Mouse (Mus musculus) thymus, adult 2 months (tissue): ENCODE data around the gene Fam221b. TPM values are rescaled to one million over a fixed set of nuclear protein-coding genes. Genes with fewer than 3 reads are reported as not detected.

Source experiments
- DNase-seq: peaks from one replicate; pipeline ENCODE4 v3.0.0; 2021
- H3K27ac ChIP-seq: fragments of 200-500 bp; 2 replicates; pipeline ENCODE4 v1.5.1; 2012; ENCODE audit warnings: low read length, control low read depth; ENCODE audit not compliant: control insufficient read depth, insufficient read depth
- H3K27me3 ChIP-seq: fragments of 200-500 bp; 2 replicates; pipeline ENCODE4 v1.6.1; 2012; ENCODE audit warnings: mild to moderate bottlenecking, low read length, moderate library complexity, mixed read lengths; ENCODE audit not compliant: control insufficient read depth, insufficient read depth
- H3K36me3 ChIP-seq: fragments of 200-500 bp; 2 replicates; pipeline ENCODE4 v1.6.1; 2012; ENCODE audit warnings: mild to moderate bottlenecking, low read length, moderate library complexity; ENCODE audit not compliant: control insufficient read depth, insufficient read depth
- H3K4me1 ChIP-seq: fragments of 200-500 bp; replicated peaks from 2 replicates; pipeline ENCODE4 v1.6.1; 2012; ENCODE audit warnings: low read length; ENCODE audit not compliant: control insufficient read depth, insufficient read depth
- H3K4me3 ChIP-seq: fragments of 200-500 bp; 2 replicates; pipeline ENCODE4 v1.5.1; 2012; ENCODE audit warnings: mild to moderate bottlenecking, low read length, control low read depth, moderate library complexity; ENCODE audit not compliant: control insufficient read depth, insufficient read depth
- CTCF ChIP-seq: fragments of 200-500 bp; IDR thresholded peaks from 2 replicates; pipeline ENCODE4 v1.5.1; 2012; ENCODE audit warnings: mild to moderate bottlenecking, control low read depth, low read length, moderate library complexity, borderline replicate concordance; ENCODE audit not compliant: control insufficient read depth, poor library complexity, insufficient read depth; ENCODE audit errors: extremely low read depth
- POLR2A ChIP-seq: fragments of 200-500 bp; IDR thresholded peaks from 2 replicates; pipeline ENCODE4 v1.6.1; 2012; ENCODE audit warnings: mild to moderate bottlenecking, low read length, control low read depth, moderate library complexity; ENCODE audit not compliant: control insufficient read depth, poor library complexity, insufficient read depth; ENCODE audit errors: extremely low read depth
- WGBS: fragments of 180-500 bp; shearing (Covaris S2); methylation state at CpG from one replicate; pipeline ENCODE4 v1.1.7; 2018; 5-methylcytosine and 5-hydroxymethylcytosine counted together
- polyA plus RNA-seq: library from polyadenylated mRNA; depleted of rRNA; stranded (reverse); fragments of >200 nt; gene quantifications from 2 replicates; pipeline ENCODE4 v1.2.3, GENCODE M21; 2012; rRNA removed

Gene Fam221b
- polyA plus RNA-seq, 1 experiment, result 0.03 TPM

DNA sequence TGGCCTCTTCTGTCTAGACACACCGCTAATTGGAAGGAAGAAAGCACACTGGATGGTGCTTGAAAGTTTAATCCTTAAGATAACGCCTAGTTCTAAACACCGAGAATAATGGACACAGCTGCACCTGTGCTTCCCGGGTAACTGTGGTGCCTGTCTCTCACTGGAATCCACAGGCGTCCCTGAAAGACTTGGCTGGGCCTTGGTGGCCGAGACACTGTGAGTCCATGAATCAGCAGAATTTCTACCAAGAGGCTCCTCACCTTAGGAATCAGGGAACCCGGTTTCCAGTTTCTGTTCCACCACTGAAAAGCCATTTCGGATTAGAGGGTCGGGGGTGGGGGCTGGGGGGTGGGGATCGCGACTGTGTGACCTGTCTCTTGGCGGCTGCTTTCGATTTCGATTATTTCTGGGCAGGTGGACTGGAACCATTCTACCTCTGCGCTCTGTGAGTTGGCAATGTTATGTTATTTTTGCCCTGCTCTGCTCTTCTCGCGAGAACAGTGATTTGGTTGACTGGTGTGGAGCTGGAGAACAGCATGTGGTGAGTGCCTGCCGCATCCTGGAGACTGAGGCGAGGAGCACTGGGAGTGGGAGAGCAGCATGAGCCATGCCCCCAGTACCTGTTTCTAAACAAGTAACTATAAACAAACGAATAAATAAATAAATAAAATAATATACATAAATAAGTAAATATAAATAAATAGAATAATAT, 39.7 kb downstream of the Fam221b start:
- H3K4me3 ChIP-seq, result no peak overlapping the region
- H3K36me3 ChIP-seq, result no peaks in the 10 kb centered on the region
- 70% methylated on average over 20 of the region's 20 CpGs for whole genome bisulfite sequencing

DNA sequence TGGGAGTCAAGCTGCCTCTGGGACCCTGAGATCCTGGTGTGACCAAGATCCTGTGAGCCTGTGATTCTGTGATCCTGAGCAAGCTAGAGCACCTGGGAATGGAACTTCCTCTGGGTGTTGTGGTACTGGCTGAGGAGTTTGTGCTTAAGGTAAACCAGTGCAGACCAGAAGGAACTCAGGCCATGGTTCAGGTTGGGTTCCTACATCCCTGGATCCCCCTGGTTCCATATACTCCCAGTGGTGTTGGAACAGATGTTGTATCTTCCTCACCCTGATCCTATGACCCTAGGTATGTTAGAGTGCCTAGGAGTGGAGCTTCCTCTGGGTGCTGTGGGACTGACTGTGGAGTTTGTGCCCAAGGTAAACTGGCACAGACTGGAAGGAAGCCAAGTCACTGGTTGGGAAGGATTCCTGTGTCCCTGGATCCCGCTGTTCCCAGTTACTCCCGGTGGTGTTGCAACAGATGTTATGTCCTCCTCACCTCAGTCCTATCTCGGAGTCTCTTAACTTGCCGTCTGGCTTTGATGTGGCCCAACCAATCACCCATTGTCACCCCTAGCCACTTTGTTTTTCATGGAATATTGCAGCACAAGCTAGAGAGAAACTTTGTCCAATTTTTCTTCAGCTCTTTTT, 48.7 kb downstream of the Fam221b start:
- no peak overlapping the region for H3K27ac ChIP-seq
- no peak overlapping the region for H3K4me3 ChIP-seq
- no peaks in the 10 kb centered on the region for H3K4me1 ChIP-seq
- no peaks in the 10 kb centered on the region for H3K36me3 ChIP-seq
- no peaks in the 10 kb centered on the region for H3K27me3 ChIP-seq
- no peak for DNase-seq
- WGBS, result 95% methylated on average over 4 of the region's 4 CpGs
- no peak for TF ChIP-seq POLR2A
- no peak for TF ChIP-seq CTCF

More for the DNA sequence above, 39.7 kb downstream of the Fam221b start:
- TF ChIP-seq POLR2A (no peak), CTCF (no peak)
- DNase-seq, result no peak
- H3K4me1 ChIP-seq, result peaks cover 5% of the 10 kb centered on the region
- H3K27ac ChIP-seq, result no peak overlapping the region
- H3K27me3 ChIP-seq, result peaks cover 7% of the 10 kb centered on the region

DNA sequence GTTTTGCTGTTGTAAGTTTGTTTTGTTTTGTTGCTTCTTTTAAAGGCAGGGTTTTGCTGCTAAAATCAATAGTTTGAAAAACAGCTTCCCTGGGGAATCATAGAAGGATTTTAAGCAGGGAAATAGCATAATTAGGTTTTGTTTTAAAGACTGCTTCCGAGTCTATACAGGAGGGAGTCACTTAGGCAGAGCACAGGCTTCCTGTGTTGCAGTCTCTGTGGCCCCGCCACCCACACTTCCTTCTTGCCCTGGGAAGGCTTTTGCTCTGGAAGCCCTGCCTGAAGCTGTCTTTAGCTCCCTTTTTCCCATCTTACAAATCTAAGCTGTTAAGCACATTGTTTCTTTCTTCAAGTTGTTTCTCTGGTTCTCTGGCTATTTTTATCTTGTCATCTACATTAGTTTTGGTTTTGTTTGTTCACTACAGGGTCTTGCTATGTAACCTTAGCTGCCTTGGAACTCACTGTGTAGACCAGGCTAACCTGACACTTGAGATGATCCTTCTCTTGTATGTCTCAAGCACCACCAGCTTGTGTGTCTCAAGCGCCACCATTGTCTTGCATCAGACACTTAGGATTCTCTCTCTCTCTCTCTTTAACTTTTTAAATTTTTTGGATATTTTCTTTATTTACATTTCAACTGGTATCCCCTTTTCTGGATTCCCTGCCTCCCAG, 55.8 kb downstream of the Fam221b start:
- TF ChIP-seq POLR2A (no peak), CTCF (no peak)
- DNase-seq, result peak; percentile 3
- H3K4me1 ChIP-seq, result no peaks in the 10 kb centered on the region
- H3K27ac ChIP-seq, result no peak overlapping the region
- WGBS, result 56% methylated on average over 3 of the region's 3 CpGs
- H3K4me3 ChIP-seq, result no peak overlapping the region
- no peaks in the 10 kb centered on the region for H3K27me3 ChIP-seq
- H3K36me3 ChIP-seq, result no peaks in the 10 kb centered on the region

DNA sequence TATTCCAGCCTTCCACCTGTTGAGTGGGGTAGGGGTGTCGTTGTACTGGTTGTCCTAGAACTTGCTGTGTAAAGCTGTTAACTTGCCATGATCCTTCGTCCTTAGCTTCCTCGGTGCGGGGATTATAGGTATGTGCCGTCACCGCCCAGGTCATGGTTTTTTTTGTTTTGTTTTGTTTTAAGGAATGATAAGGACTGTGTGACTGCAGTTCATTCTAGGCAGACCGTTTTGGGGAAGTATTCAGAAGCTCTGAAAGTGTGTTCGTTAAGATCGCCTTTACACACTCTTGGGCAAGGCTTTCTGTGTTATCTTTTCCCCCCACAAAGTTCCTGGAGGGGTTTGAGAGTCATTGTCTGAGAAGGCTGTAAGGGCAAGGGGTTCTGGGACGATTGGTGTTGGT, 56.4 kb downstream of the Fam221b start:
- no peak for DNase-seq
- no peaks in the 10 kb centered on the region for H3K36me3 ChIP-seq
- no peak for TF ChIP-seq POLR2A
- no peak for TF ChIP-seq CTCF
- WGBS, result 51% methylated on average over 10 of the region's 10 CpGs
- no peaks in the 10 kb centered on the region for H3K27me3 ChIP-seq
- no peak overlapping the region for H3K4me3 ChIP-seq
- H3K27ac ChIP-seq, result no peak overlapping the region
- no peaks in the 10 kb centered on the region for H3K4me1 ChIP-seq

Other genes starting within 250 kb of the Fam221b start
- 0.22 and 0.42 TPM in 2 replicates for gene Fam166b, start 240.0 kb downstream of the Fam221b start, polyA plus RNA-seq
- gene Tesk1, start 227.2 kb downstream of the Fam221b start, polyA plus RNA-seq, result 66.6 and 67.5 TPM in 2 replicates
- gene Cd72, start 214.5 kb downstream of the Fam221b start, polyA plus RNA-seq, result 9.8 and 10.8 TPM in 2 replicates
- gene Sit1, start 185.4 kb downstream of the Fam221b start, polyA plus RNA-seq, result 187 and 239 TPM in 2 replicates
- 330 and 367 TPM in 2 replicates for gene Ccdc107, start 176.2 kb downstream of the Fam221b start, polyA plus RNA-seq
- gene Arhgef39, start 169.4 kb downstream of the Fam221b start, polyA plus RNA-seq, result 105 and 108 TPM in 2 replicates
- 2.5 and 2.9 TPM in 2 replicates for gene Car9, start 162.2 kb downstream of the Fam221b start, polyA plus RNA-seq
- gene Tpm2, start 145.4 kb downstream of the Fam221b start, polyA plus RNA-seq, result 10.7 and 12.1 TPM in 2 replicates
- 64.6 and 80.2 TPM in 2 replicates for gene Creb3, start 106.8 kb downstream of the Fam221b start, polyA plus RNA-seq
- gene Tln1, start 106.5 kb downstream of the Fam221b start, polyA plus RNA-seq, result 225 and 254 TPM in 2 replicates
- 99.6 and 114 TPM in 2 replicates for gene Rgp1, start 90.4 kb downstream of the Fam221b start, polyA plus RNA-seq
- gene Gba2, start 90.3 kb downstream of the Fam221b start, polyA plus RNA-seq, result 85.4 and 87.0 TPM in 2 replicates
- gene Msmp, start 84.7 kb downstream of the Fam221b start, polyA plus RNA-seq, result not detected in 2 replicates
- gene Npr2, start 37.2 kb downstream of the Fam221b start, polyA plus RNA-seq, result 5.2 and 6.3 TPM in 2 replicates
- 1.00 and 1.0 TPM in 2 replicates for gene Spag8, start 15.6 kb downstream of the Fam221b start, polyA plus RNA-seq
- 28.8 and 41.5 TPM in 2 replicates for gene Hint2, start 12.7 kb downstream of the Fam221b start, polyA plus RNA-seq
- gene Tmem8b, start 174 bp downstream of the Fam221b start, polyA plus RNA-seq, result 9.0 and 10.0 TPM in 2 replicates
- not detected in 2 replicates for gene Olfr70, start 31.7 kb upstream of the Fam221b start, polyA plus RNA-seq
- not detected in 2 replicates for gene Olfr71, start 41.1 kb upstream of the Fam221b start, polyA plus RNA-seq
- 1.2 and 1.8 TPM in 2 replicates for gene Hrct1, start 58.0 kb upstream of the Fam221b start, polyA plus RNA-seq
- gene Spaar, start 60.9 kb upstream of the Fam221b start, polyA plus RNA-seq, result 0.64 and 0.96 TPM in 2 replicates
- not detected in 2 replicates for gene Olfr159, start 101.9 kb upstream of the Fam221b start, polyA plus RNA-seq
- gene Olfr156, start 154.8 kb upstream of the Fam221b start, polyA plus RNA-seq, result not detected in 2 replicates
- gene Olfr157, start 171.1 kb upstream of the Fam221b start, polyA plus RNA-seq, result 0.01 and 0.11 TPM in 2 replicates
- not detected in 2 replicates for gene Olfr155, start 182.4 kb upstream of the Fam221b start, polyA plus RNA-seq
- 2.8 and 3.3 TPM in 2 replicates for gene Reck, start 206.4 kb upstream of the Fam221b start, polyA plus RNA-seq